Mouse (Mus musculus) embryonic fibroblast, embryonic 13.5 days (primary cell): ENCODE results near the gene Sgk1. TPM values are rescaled to one million over a fixed set of nuclear protein-coding genes. Genes with fewer than 3 reads are reported as not detected.
A peak's percentile ranks its signal among the peaks of the same experiment; 100 is the strongest.

Experiments
- H3K27ac ChIP-seq: 2 replicates; pipeline ENCODE4 v1.5.1; 2012; ENCODE audit warnings: low read length, control low read depth, inconsistent platforms; ENCODE audit not compliant: insufficient read depth
- H3K4me1 ChIP-seq: 2 replicates; pipeline ENCODE4 v1.6.1; 2011; ENCODE audit warnings: low read length; ENCODE audit not compliant: control insufficient read depth, insufficient read depth
- H3K4me3 ChIP-seq: 2 replicates; pipeline ENCODE4 v1.5.1; 2011; ENCODE audit warnings: mild to moderate bottlenecking, control low read depth, low read length; ENCODE audit not compliant: insufficient read depth
- CTCF ChIP-seq: IDR thresholded peaks from 2 replicates; pipeline ENCODE4 v1.5.1; 2011; ENCODE audit warnings: mild to moderate bottlenecking, control low read depth, low read length, moderate library complexity, borderline replicate concordance; ENCODE audit not compliant: insufficient read depth
- POLR2A ChIP-seq: IDR thresholded peaks from 2 replicates; pipeline ENCODE4 v1.6.1; 2011; ENCODE audit warnings: low read depth, mild to moderate bottlenecking, control low read depth, low read length, moderate library complexity
- polyA plus RNA-seq: library from polyadenylated mRNA; stranded (reverse); fragments of >200 nt; gene quantifications from 2 replicates; pipeline ENCODE4 v1.2.4, GENCODE M21; 2011; ENCODE audit warnings: low read depth; ENCODE audit not compliant: missing spikeins, insufficient read length

Gene Sgk1
- polyA plus RNA-seq, 1 experiment: 122 TPM

DNA sequence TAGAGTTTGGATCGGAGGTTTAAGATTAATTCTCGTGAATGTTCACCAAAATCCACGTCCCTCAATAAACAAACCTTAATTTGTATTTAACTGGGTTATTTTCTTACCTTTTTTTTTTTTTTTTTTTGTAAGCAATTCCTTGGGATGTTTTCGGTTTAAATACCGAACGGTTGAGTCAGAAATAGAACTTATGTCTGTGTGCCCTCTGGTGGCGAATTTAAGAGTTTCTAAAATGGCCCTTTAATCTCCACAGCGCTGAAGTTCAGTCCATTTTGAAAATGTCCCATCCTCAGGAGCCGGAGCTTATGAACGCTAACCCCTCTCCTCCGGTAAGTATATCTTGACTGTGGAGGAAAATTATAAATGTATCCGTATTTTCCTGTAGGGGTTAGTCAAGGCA lies 113.2 kb downstream of the Sgk1 start:
- Histone ChIP-seq H3K4me1 (0 out of 2 replicates have a peak, but pooled peaks cover 5% of the 10 kb centered on the region), H3K4me3 (peak overlapping the region; percentile 92), H3K27ac (peak overlapping the region; percentile 84)
- TF ChIP-seq POLR2A (no peak), CTCF (no peak)

DNA sequence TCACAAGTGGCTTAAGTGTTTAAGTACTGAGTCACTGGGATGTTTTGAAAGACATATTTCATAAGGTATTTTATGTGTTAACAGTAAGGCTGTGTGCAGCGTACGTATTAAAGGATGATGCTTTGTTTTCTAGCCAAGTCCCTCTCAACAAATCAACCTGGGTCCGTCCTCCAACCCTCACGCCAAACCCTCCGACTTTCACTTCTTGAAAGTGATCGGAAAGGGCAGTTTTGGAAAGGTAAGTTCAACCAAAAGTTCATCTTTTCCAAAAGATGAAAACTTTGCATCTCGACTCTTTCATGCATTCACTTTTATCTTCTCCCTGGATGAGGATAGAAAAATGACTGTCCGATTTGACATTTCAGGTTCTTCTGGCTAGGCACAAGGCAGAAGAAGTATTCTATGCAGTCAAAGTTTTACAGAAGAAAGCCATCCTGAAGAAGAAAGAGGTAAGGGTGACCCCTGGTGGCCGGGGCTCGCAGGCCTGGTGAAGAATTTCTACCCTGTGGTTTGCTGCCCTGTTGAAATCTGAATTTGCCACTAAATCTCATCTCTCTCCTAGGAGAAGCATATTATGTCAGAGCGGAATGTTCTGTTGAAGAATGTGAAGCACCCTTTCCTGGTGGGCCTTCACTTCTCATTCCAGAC lies 113.8 kb downstream of the Sgk1 start:
- Histone ChIP-seq H3K4me1 (0 out of 2 replicates have a peak, but pooled peaks cover 5% of the 10 kb centered on the region), H3K27ac (peak overlapping the region; percentile 72), H3K4me3 (peak overlapping the region; percentile 75)
- TF ChIP-seq POLR2A: 0 out of 2 replicates have a peak, but pooled peaks have one; percentile 3
- TF ChIP-seq CTCF: 0 out of 2 replicates have a peak, but pooled peaks have one; percentile 20

DNA sequence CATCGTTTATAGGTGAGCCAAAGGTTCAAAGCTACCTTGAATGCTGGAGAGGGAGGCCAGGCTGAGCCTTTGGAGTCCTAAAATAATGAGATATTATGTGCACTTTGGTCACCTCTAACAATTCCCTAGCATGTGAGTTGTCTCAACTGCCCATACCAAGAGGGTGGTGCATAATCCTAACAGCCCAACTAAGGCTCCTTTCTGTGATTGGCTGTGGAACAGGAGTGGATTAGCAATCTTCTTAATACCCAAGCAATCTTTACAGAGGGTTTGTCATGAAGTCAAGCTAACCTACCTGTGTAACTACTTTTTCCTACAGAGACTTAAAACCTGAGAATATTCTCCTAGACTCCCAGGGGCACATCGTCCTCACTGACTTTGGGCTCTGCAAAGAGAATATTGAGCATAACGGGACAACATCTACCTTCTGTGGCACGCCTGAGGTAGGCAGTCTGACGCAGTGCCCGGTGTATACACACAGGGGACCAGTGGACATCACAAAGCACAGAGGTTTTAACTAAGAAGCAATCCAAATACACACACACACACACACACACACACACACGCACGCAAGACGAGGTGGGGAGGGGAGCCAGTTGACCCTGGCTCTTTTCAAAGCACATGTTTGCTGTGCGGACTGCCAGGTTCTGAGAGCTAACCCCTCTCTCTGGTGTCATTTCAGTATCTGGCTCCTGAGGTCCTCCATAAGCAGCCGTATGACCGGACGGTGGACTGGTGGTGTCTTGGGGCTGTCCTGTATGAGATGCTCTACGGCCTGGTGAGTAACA lies 114.9 kb downstream of the Sgk1 start:
- no peak for TF ChIP-seq CTCF
- peak; percentile 26 for TF ChIP-seq POLR2A
- H3K4me3 ChIP-seq: peak overlapping the region; percentile 75
- no peak overlapping the region; the same call in 1 of the 2 replicates for H3K27ac ChIP-seq
- 0 out of 2 replicates have a peak, but pooled peaks cover 4% of the 10 kb centered on the region for H3K4me1 ChIP-seq

DNA sequence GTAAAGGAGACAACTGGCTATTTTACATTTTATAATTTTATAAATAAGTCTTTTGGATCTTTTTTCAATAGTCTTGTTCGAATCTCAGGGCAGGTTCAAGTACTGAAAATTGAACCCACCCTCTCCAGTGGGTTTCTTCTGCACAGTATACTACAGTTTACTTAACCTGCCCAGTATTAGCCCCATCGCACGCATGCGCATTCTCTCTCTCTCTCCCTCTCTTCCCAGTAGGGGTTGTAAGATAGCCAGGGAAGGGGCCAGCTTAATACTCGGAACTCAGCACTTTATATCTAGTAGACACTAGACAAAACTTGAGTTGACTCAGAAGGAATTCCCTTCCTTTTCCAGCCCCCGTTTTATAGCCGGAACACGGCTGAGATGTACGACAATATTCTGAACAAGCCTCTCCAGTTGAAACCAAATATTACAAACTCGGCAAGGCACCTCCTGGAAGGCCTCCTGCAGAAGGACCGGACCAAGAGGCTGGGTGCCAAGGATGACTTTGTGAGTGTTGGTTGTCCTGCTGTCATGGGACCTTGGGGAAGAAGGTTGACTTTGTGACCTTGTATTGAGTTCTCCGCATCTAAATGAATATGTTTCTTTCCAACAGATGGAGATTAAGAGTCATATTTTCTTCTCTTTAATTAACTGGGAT lies 115.7 kb downstream of the Sgk1 start:
- Histone ChIP-seq H3K27ac (no peak overlapping the region), H3K4me1 (no peaks in the 10 kb centered on the region), H3K4me3 (peak overlapping the region; percentile 75)
- no peak for TF ChIP-seq CTCF
- TF ChIP-seq POLR2A: no peak

DNA sequence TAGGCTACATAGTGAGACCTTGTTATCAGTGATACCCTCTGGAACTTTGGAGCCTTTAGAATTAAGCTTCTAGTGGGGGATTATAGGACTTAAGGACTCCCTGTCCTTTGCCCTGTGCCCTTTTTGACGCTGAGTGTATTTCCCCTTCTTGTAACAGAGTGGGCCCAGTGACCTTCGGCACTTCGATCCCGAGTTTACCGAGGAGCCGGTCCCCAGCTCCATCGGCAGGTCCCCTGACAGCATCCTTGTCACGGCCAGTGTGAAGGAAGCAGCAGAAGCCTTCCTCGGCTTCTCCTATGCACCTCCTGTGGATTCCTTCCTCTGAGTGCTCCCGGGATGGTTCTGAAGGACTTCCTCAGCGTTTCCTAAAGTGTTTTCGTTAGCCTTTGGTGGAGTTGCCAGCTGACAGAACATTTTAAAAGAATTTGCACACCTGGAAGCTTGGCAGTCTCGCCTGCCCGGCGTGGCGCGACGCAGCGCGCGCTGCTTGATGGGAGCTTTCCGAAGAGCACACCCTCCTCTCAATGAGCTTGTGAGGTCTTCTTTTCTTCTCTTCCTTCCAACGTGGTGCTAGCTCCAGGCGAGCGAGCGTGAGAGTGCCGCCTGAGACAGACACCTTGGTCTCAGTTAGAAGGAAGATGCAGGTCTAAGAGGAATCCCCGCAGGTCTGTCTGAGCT lies 116.7 kb downstream of the Sgk1 start:
- H3K4me3 ChIP-seq: peak overlapping the region; percentile 35
- H3K27ac ChIP-seq: no peak overlapping the region
- H3K4me1 ChIP-seq: no peaks in the 10 kb centered on the region
- TF ChIP-seq CTCF: no peak
- 0 out of 2 replicates have a peak, but pooled peaks have one; percentile 14 for TF ChIP-seq POLR2A

DNA sequence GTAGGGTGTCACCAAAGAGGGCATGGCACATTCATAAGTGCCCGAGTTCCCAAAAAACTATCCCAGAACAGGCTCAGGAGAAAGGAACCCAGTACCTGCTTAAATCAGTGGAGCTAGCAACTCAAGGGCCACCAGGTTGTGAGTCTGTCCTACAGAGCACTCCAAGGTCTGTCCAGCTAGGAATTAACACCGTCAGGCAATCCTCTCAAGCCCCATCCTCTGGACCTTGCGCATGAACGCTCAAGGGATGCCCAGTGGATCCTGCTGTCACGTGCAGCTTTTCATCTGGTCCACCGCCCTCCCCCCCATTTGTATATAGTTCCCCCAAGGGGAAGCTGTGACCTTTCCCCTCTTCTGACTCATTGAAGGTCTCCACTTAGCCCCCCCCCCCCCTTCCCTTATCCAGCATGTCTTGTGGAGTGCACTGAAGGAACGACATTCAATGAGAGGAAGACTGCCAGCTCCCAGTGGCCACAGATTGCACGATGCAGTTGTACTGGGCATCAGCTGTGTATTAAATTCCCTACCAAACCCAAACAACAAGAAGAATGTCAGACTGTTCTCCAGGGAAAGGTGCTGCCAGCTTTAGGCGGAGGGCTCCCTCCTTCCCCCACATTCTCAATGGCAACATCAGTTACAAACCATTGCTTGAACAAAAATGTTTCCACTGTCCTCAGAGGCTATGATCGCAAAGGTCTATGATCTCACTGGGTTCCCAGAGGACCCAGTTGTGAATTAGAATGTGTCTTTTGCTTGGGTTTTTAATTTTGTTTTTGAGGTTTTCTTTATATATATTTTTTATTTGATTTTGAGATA lies 118.7 kb downstream of the Sgk1 start:
- TF ChIP-seq POLR2A (peak; percentile 63), CTCF (no peak)
- no peak overlapping the region; the same call in 1 of the 2 replicates for H3K27ac ChIP-seq
- H3K4me1 ChIP-seq: no peaks in the 10 kb centered on the region
- H3K4me3 ChIP-seq: no peak overlapping the region

DNA sequence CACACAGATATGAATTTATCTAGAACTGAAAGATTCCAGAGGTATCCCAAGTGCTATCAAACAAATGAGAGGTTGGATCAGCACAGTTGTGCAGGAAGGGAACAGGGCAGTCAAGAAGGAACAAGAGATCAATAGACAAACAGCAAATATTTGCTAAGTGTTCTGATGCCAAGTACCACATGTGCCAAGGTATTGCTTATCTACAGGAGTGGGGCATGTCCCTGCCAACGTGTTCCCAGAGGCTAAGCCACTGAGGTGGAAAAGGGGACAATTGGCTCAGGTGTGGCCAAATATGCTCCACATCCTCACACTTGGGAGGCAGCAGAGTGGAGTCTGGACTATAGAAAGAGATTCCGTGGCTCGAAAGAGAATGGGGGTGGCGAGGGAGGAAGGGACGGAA lies 119.6 kb downstream of the Sgk1 start:
- H3K4me3 ChIP-seq: no peak overlapping the region
- no peak for TF ChIP-seq CTCF
- TF ChIP-seq POLR2A: no peak
- H3K4me1 ChIP-seq: no peaks in the 10 kb centered on the region
- no peak overlapping the region for H3K27ac ChIP-seq

DNA sequence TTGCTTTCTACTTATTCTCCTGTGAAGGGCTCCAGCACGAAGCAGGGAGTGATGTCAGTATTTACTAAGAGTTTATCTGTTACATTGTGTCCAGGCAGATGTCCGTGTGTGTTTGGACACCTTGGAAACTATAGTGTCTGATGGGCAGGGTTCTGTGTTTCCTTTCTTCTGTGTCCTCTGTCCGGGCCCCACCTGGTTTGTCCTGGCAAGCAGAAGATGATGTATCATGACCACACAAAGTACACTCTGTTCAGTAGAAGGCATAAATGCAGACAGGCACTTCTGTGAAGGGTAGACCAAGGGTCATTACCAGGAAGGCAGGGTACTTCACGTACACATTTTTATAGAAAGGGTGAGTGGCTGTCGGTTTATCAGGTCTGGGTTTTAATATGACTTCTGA lies 122.8 kb downstream of the Sgk1 start:
- Histone ChIP-seq H3K27ac (no peak overlapping the region), H3K4me3 (no peak overlapping the region), H3K4me1 (no peaks in the 10 kb centered on the region)
- no peak for TF ChIP-seq POLR2A
- TF ChIP-seq CTCF: no peak

DNA sequence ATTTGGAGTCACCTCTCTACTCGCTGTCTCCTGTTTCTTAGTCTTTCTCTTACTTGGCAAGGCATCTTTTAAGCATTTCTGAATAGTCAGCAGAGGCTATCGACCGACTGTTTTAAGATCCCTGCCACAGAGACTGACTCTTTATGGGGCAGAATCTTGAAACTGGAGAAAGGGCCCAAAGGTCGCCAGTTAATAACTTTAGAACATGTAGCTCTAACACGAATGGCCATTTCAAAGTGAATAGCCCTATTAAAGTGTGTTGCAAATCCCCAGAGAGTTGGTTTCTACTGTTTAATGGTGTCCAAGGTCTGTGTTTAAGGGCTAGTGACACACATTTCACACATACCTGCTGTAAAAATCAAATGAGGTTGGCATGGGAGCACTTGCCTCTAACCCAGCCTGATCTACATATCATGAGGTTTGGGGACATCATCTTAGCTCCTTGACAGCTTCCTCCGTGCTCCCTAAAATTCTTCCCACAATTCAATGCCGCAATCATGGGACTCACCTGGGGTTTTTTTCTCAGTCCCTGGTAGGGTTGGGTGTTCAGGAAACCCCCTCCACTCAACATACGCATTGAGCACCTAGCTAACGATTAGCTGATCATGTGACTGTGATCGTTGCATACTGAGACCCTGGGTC lies 125.3 kb downstream of the Sgk1 start:
- TF ChIP-seq POLR2A (no peak), CTCF (no peak)
- H3K27ac ChIP-seq: no peak overlapping the region

More for the DNA sequence above, 125.3 kb downstream of the Sgk1 start:
- H3K4me3 ChIP-seq: no peak overlapping the region
- no peaks in the 10 kb centered on the region for H3K4me1 ChIP-seq
